Mouse (Mus musculus): ENCODE measurements around the gene Bmt2. TPM values are rescaled to one million over a fixed set of nuclear protein-coding genes. Genes with fewer than 3 reads are reported as not detected.

The Bmt2 gene
- total RNA-seq (2017): 21.0 and 24.8 TPM in 2 replicates

DNA sequence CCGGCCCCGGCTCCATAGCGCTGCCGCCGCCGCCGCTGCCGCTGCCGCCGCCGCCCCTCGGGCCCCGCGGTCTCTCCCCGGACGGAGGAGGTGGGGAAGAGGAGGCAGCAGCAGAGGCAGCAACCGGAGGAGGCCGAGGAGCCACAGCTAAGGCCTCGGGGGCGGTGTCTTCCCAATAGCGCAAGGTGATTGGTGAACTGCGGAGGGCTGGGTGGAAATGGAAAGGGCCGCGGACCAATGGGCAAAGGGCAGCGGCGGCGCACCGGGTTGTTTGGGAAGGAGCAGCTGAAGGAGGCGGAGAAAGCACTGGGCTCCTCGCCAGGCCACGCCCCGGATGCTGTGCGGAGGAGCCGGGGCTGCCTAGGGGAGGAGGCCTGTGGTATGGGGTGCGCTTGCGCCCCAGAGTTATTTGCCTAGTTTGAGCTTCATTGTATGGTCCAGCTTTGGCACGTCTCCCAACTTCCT, at the start of gene Bmt2:
Bmt2 (minus strand) TSS at position 149 of the 465 bp plus-strand sequence.
- ATAC-seq (replicated peaks in 1 of 2; ENCODE audit: insufficient read depth in 1 of 2, low FRiP score in 2 of 2, low TSS enrichment in 1 of 2, low read depth in 1 of 2, poor library complexity in 2 of 2, severe bottlenecking in 2 of 2): peak; percentile 99 to 100

DNA sequence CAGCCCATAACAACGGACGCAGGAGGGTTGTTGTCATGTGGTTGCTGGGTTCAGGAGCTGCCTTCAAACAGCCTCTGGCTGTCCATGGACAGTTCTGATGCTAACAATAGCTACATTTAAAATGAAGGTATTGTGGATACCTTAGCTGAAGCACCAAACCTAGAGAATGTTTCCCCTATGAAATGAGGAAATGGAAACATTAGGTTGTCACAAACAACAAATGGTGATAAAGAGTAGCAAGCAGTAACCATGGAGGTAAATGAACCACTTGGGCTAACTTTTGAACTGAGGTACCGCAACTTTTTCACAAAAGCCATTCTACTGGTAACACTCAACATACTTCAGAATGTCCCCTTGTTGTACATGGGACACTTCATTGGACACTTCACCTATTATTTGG, 44.4 kb upstream of the Bmt2 start:
- ATAC-seq (replicated peaks in 1 of 2; ENCODE audit: insufficient read depth in 1 of 2, low FRiP score in 2 of 2, low TSS enrichment in 1 of 2, low read depth in 1 of 2, poor library complexity in 2 of 2, severe bottlenecking in 2 of 2): no peak

DNA sequence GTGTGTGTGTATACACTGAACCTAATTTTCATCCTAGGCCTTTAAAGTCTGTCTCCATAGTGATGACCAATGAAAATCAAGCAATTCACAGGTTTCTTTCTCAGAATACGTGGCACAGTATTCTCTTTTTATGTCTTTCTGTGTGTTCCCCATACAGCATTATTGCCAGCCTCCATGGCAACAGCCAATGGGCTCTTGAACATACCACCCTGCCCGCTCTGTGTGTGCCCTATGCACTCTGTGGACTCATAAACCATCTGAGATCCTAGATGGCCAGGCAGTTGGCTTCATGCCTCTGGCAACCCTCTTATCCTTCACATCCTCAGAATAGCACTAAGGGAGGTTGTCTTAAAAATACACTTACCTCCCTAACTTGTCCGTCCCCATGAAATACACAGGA, 37.1 kb upstream of the Bmt2 start:
- ATAC-seq (replicated peaks in 1 of 2; ENCODE audit: insufficient read depth in 1 of 2, low FRiP score in 2 of 2, low TSS enrichment in 1 of 2, low read depth in 1 of 2, poor library complexity in 2 of 2, severe bottlenecking in 2 of 2): no peak

GRCm38 (mm10) chr6:13696882-13697281, 19.1 kb upstream of the Bmt2 start:
- no peak for ATAC-seq (replicated peaks in 1 of 2; ENCODE audit: insufficient read depth in 1 of 2, low FRiP score in 2 of 2, low TSS enrichment in 1 of 2, low read depth in 1 of 2, poor library complexity in 2 of 2, severe bottlenecking in 2 of 2)

- no peak for ATAC-seq (replicated peaks in 1 of 2; ENCODE audit: insufficient read depth in 1 of 2, low FRiP score in 2 of 2, low TSS enrichment in 1 of 2, low read depth in 1 of 2, poor library complexity in 2 of 2, severe bottlenecking in 2 of 2)
Observed at GRCm38 (mm10) chr6:13695103-13695845, 17.5 kb upstream of the Bmt2 start.

- ATAC-seq (replicated peaks in 1 of 2; ENCODE audit: insufficient read depth in 1 of 2, low FRiP score in 2 of 2, low TSS enrichment in 1 of 2, low read depth in 1 of 2, poor library complexity in 2 of 2, severe bottlenecking in 2 of 2): peak in 1 of 2 experiments; percentile 56; a peak in 2 of 4 replicates
Observed at GRCm38 (mm10) chr6:13691657-13692294, 14.0 kb upstream of the Bmt2 start.

GRCm38 (mm10) chr6:13690398-13690797, 12.6 kb upstream of the Bmt2 start:
- no peak for ATAC-seq (replicated peaks in 1 of 2; ENCODE audit: insufficient read depth in 1 of 2, low FRiP score in 2 of 2, low TSS enrichment in 1 of 2, low read depth in 1 of 2, poor library complexity in 2 of 2, severe bottlenecking in 2 of 2)

DNA sequence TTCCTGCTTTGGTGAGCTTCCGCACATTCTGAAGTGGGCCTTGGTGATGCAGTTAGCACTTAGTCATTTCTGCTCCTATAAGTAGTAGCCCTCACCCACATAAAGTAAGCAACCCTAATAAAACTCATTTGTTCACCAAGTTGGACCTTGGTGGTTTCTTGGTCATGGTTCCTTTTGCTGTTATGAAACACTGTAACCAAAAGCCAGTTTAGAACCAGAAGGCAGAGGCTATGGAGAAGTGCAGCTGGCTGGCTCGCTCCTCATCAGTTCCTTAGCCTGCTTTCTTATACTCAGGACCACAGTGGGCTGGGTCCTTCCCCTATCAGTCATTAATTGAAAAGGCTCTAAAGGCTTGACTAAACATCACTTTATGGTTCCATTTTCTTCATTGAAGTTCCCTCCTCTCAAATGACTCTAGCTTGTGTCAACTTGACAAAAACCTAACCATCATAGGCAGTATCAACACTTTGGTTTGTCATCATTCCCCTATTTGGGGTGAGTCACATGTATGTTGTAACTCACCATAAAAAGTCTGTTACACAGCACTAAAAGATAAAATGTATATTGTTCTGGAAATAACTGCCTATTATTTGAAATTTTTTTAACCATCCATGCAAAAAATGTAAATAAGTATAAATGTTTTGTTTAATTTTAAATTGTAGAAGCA, 6.3 kb upstream of the Bmt2 start:
- ATAC-seq (replicated peaks in 1 of 2; ENCODE audit: insufficient read depth in 1 of 2, low FRiP score in 2 of 2, low TSS enrichment in 1 of 2, low read depth in 1 of 2, poor library complexity in 2 of 2, severe bottlenecking in 2 of 2): no peak

GRCm38 (mm10) chr6:13678349-13678748, 583 bp upstream of the Bmt2 start:
- ATAC-seq (replicated peaks in 1 of 2; ENCODE audit: insufficient read depth in 1 of 2, low FRiP score in 2 of 2, low TSS enrichment in 1 of 2, low read depth in 1 of 2, poor library complexity in 2 of 2, severe bottlenecking in 2 of 2): no peak

GRCm38 (mm10) chr6:13677141-13677761, 515 bp downstream of the Bmt2 start:
- peak; percentile 33 to 41 for ATAC-seq (replicated peaks in 1 of 2; ENCODE audit: insufficient read depth in 1 of 2, low FRiP score in 2 of 2, low TSS enrichment in 1 of 2, low read depth in 1 of 2, poor library complexity in 2 of 2, severe bottlenecking in 2 of 2)

- no peak for ATAC-seq (replicated peaks in 1 of 2; ENCODE audit: insufficient read depth in 1 of 2, low FRiP score in 2 of 2, low TSS enrichment in 1 of 2, low read depth in 1 of 2, poor library complexity in 2 of 2, severe bottlenecking in 2 of 2)
Observed at GRCm38 (mm10) chr6:13676196-13676595, 1.6 kb downstream of the Bmt2 start.

- no peak for ATAC-seq (replicated peaks in 1 of 2; ENCODE audit: insufficient read depth in 1 of 2, low FRiP score in 2 of 2, low TSS enrichment in 1 of 2, low read depth in 1 of 2, poor library complexity in 2 of 2, severe bottlenecking in 2 of 2)
Observed at GRCm38 (mm10) chr6:13674600-13675305, 3.0 kb downstream of the Bmt2 start.

DNA sequence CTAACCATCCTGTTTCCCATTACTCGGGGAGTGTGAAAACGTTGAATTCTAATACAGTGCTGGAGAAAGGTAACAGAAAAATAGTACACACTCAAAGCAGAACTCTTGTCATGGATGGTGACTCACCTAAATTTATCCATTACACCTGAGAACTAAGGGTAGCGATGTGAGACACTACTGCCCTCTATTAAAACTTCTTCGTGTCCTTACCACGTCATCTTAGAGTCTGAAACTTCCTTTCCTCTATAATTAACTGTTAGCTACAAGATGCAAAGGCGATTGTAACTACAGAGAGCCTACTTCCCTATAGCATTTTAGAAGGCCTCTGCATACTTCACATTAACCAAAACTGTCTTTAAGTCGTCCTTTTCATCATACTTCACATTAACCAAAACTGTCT, 12.1 kb downstream of the Bmt2 start:
- no peak for ATAC-seq (replicated peaks in 1 of 2; ENCODE audit: insufficient read depth in 1 of 2, low FRiP score in 2 of 2, low TSS enrichment in 1 of 2, low read depth in 1 of 2, poor library complexity in 2 of 2, severe bottlenecking in 2 of 2)

GRCm38 (mm10) chr6:13658016-13658415, 19.8 kb downstream of the Bmt2 start:
- no peak for ATAC-seq (replicated peaks in 1 of 2; ENCODE audit: insufficient read depth in 1 of 2, low FRiP score in 2 of 2, low TSS enrichment in 1 of 2, low read depth in 1 of 2, poor library complexity in 2 of 2, severe bottlenecking in 2 of 2)

DNA sequence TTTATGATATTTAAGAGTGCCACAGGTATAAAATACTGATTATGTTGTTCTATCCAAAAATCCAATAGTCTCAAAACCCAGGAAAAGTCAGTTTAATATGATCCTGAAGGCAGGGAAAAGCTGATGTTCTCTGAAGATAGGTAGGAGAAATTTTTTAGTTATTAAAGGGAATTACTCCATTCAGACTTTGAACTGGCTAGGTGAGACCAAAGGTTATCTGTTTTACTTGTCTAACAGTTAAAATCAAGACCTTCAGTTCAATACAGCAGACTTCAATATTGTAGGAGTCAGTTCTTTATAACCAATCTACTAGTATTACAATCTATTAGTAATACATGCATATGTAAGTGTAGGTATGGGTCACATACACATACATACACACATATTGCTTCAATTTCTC, 23.7 kb downstream of the Bmt2 start:
- no peak for ATAC-seq (replicated peaks in 1 of 2; ENCODE audit: insufficient read depth in 1 of 2, low FRiP score in 2 of 2, low TSS enrichment in 1 of 2, low read depth in 1 of 2, poor library complexity in 2 of 2, severe bottlenecking in 2 of 2)

DNA sequence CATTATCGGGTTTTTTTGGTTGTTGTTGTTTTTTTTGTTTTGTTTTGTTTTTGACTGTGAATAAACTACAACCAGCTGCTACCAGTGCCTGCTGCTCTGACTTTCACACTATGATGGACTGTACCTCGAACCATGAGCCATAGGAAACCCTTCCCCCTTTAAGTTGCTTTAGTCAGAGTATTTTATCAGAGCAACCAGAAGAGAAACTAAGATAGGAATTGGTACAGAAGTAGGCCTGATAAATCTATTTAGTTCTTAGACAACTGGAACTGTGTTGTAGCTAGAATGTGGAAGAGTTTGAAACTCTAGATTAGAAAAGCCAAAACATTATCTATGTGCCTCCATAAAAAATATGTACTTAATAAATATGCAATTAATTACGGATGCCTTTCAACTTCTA, 25.5 kb downstream of the Bmt2 start:
- ATAC-seq (replicated peaks in 1 of 2; ENCODE audit: insufficient read depth in 1 of 2, low FRiP score in 2 of 2, low TSS enrichment in 1 of 2, low read depth in 1 of 2, poor library complexity in 2 of 2, severe bottlenecking in 2 of 2): no peak

DNA sequence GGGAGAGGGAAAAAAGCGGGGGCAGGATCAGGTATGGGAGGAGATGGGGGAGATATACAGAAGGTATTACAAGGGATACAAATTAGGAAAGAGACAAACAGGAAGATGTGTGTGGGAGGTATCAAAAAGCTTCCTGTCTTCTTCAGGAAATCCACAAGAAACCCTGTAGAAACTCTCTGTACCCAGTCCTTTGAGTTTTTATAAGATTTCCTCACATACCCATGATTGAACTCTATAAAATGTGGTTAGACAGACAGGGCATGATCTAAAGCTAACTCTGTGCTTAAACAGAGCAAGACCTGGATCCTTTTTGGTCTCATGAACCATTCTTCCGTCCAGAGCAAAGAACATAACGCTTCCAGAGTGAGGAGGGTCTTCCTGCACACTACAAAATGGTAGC, 26.9 kb downstream of the Bmt2 start:
- no peak for ATAC-seq (replicated peaks in 1 of 2; ENCODE audit: insufficient read depth in 1 of 2, low FRiP score in 2 of 2, low TSS enrichment in 1 of 2, low read depth in 1 of 2, poor library complexity in 2 of 2, severe bottlenecking in 2 of 2)
